Mouse (Mus musculus) spleen, adult 2 months (tissue): ENCODE data around the gene Rgs9bp. TPM values are rescaled to one million over a fixed set of nuclear protein-coding genes. Genes with fewer than 3 reads are reported as not detected.
"Not testable (repeated sequence)": the region's sequence is repeated elsewhere in the genome, so short reads cannot be mapped to it uniquely, and the experiment has no call there.

ENCODE experiments used
- DNase-seq, 2 experiments: peaks; one replicate each; pipeline versions ENCODE4 v3.0.0 to v3.0.0-alpha.2; 2012 to 2021; ENCODE audit warnings: low spot score in 2 of 2, low read depth in 1 of 2
- H3K27ac ChIP-seq: fragments of 200-500 bp; 2 replicates; pipeline ENCODE4 v1.5.1; 2012; ENCODE audit warnings: low read length, inconsistent platforms; ENCODE audit not compliant: insufficient read depth
- H3K27me3 ChIP-seq: fragments of 200-500 bp; 2 replicates; pipeline ENCODE4 v1.6.1; 2012; ENCODE audit warnings: mild to moderate bottlenecking, moderate library complexity, low read length, inconsistent platforms; ENCODE audit not compliant: control insufficient read depth, insufficient read depth
- H3K36me3 ChIP-seq: fragments of 200-500 bp; 2 replicates; pipeline ENCODE4 v1.6.1; 2012; ENCODE audit warnings: mild to moderate bottlenecking, low read length, inconsistent platforms; ENCODE audit not compliant: control insufficient read depth, insufficient read depth
- H3K4me1 ChIP-seq: fragments of 200-500 bp; 2 replicates; pipeline ENCODE4 v1.6.1; 2011; ENCODE audit warnings: inconsistent platforms; ENCODE audit not compliant: control insufficient read depth, insufficient read depth, insufficient read length
- H3K4me3 ChIP-seq: fragments of 200-500 bp; 2 replicates; pipeline ENCODE4 v1.5.1; 2011; ENCODE audit warnings: mild to moderate bottlenecking, inconsistent platforms; ENCODE audit not compliant: insufficient read depth, insufficient read length; ENCODE audit errors: extremely low read depth
- CTCF ChIP-seq: fragments of 200-500 bp; IDR thresholded peaks from 2 replicates; pipeline ENCODE4 v1.5.1; 2011; ENCODE audit warnings: mild to moderate bottlenecking, inconsistent platforms; ENCODE audit not compliant: insufficient read depth, insufficient read length, insufficient replicate concordance; ENCODE audit errors: extremely low read depth
- POLR2A ChIP-seq: fragments of 200-500 bp; IDR thresholded peaks from 2 replicates; pipeline ENCODE4 v1.6.1; 2011; ENCODE audit warnings: low read depth, low read length, inconsistent platforms
- WGBS: fragments of 180-500 bp; shearing (Covaris S2); methylation state at CpG from one replicate; pipeline ENCODE4 v1.1.7; 2018; 5-methylcytosine and 5-hydroxymethylcytosine counted together
- polyA plus RNA-seq: library from polyadenylated mRNA; depleted of rRNA; stranded (reverse); fragments of >200 nt; gene quantifications from 2 replicates; pipeline ENCODE4 v1.2.3, GENCODE M21; 2012; rRNA removed

The Rgs9bp gene
- polyA plus RNA-seq, 1 experiment = 0.11 TPM

DNA sequence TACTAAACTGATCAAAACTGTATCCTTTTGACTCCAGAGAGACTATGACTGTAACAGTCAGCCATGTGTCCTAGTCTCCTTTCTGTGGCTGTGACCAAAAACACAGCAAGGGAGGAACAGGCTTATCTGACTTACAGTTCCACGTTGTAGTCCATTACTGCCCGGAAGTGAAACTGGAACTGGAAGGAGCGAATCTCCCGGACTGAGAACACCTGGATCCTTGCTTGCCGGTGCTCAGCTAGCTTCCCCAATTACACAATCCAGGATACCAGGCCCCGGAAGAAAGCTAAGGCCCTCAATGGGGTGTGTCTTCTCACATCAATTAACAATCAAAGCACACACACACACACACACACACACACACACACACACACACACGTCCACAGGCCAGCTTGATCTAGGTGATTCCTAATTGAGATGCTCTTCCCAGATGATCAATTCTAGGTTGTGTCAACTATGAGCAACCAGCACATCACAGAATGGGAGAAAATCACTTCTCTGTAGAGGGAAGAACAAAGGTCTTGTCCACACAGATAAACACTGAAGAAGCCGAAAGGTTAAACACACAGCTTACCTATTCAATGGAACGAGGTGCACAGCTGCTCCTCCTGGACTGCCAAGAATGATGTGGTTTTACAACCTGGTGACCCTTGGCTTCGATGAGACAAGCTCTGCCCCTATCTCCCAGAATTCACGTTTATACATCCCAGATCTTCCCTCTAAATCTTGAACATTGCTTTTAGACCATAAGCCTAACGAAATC, 49.5 kb downstream of the Rgs9bp start:
- DNase-seq = no peak
- WGBS = 63% methylated on average over 12 of the region's 12 CpGs
- TF ChIP-seq POLR2A = no peak
- no peak for TF ChIP-seq CTCF
- Histone ChIP-seq H3K4me1 (no peaks in the 10 kb centered on the region), H3K4me3 (no peak overlapping the region), H3K27ac (no peak overlapping the region), H3K27me3 (no peaks in the 10 kb centered on the region), H3K36me3 (no peaks in the 10 kb centered on the region)

DNA sequence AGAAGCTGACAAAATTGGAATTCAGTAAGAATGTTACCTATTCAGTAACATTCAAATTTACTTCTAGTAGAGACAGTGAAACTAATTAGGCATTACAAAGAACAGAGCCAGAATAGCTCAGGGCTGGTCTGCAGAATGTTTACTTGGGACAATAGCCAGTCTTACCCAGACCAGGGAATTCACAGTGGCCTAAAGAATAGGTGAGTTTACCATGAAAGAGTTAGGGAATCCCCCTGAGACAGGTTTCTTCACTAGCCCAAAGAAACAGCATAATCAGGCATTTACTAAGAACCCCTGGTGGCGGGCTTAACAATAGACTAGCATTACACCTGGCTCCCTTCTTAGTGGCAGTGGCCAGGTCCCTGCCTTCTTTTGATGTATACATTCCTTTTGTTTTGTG, 54.8 kb downstream of the Rgs9bp start:
- not testable (repeated sequence) for H3K27me3 ChIP-seq, H3K27ac ChIP-seq, DNase-seq, H3K4me1 ChIP-seq, H3K36me3 ChIP-seq, H3K4me3 ChIP-seq
- 92% methylated on average over 1 of the region's 1 CpGs for WGBS

DNA sequence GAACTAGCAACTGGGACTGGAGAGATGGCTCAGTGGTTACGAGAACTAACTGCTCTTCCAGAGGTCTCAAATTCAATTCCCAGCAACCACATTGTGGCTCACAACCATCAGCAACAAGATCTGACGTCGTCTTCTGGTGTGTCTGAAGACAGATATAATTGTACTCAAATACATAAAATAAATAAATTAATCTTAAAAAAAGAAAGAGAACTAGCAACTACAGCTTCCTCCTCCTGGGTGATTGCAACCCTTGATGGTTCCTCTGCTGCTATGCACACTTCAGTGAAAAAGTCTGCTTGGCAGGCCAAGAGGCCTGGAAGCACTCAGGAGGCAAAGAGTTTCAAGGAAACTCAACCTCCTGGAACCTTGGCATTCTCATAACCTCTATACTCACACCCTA, 55.4 kb downstream of the Rgs9bp start:
- TF ChIP-seq CTCF (no peak), POLR2A (no peak)
- Histone ChIP-seq H3K36me3 (no peaks in the 10 kb centered on the region), H3K27me3 (no peaks in the 10 kb centered on the region), H3K4me1 (no peaks in the 10 kb centered on the region), H3K27ac (no peak overlapping the region), H3K4me3 (no peak overlapping the region)
- WGBS = 81% methylated on average over 3 of the region's 3 CpGs
- no peak for DNase-seq

Other genes starting within 250 kb of the Rgs9bp start
- 5.5 and 6.4 TPM in 2 replicates for gene Faap24, start 188.7 kb downstream of the Rgs9bp start, polyA plus RNA-seq
- gene Cep89, start 188.5 kb downstream of the Rgs9bp start, polyA plus RNA-seq = 11.0 and 15.4 TPM in 2 replicates
- gene Slc7a9, start 136.8 kb downstream of the Rgs9bp start, polyA plus RNA-seq = 0.06 TPM in 1 of 2 replicates, not detected in the other
- not detected in 2 replicates for gene Tdrd12, start 47.8 kb downstream of the Rgs9bp start, polyA plus RNA-seq
- gene Nudt19, start 29.3 kb downstream of the Rgs9bp start, polyA plus RNA-seq = 13.8 and 32.3 TPM in 2 replicates
- gene Ankrd27, start 662 bp upstream of the Rgs9bp start, polyA plus RNA-seq = 17.5 and 20.2 TPM in 2 replicates
- 32.6 and 33.8 TPM in 2 replicates for gene Pdcd5, start 61.9 kb upstream of the Rgs9bp start, polyA plus RNA-seq
- 7.3 and 8.9 TPM in 2 replicates for gene Dpy19l3, start 168.9 kb upstream of the Rgs9bp start, polyA plus RNA-seq
- 5.0 and 6.4 TPM in 2 replicates for gene Zfp507, start 217.4 kb upstream of the Rgs9bp start, polyA plus RNA-seq